Mouse (Mus musculus): Measurements from ENCODE around the gene Zfp472. TPM values are rescaled to one million over a fixed set of nuclear protein-coding genes. Genes with fewer than 3 reads are reported as not detected.
"Not testable (repeated sequence)": the region's sequence is repeated elsewhere in the genome, so short reads cannot be mapped to it uniquely, and the experiment has no call there.

Gene Zfp472
- polyA plus RNA-seq, 1 experiment from 2014 or later = 6.2 TPM

GRCm38 (mm10) chr17:33008337-33008736 is 42.7 kb downstream of the Zfp472 start:
- WGBS = 42% methylated on average over 9 of the region's 9 CpGs
- H3K9ac ChIP-seq = no peak overlapping the region
- H3K27me3 ChIP-seq (replicated peaks) = no peaks in the 10 kb centered on the region
- H3K4me3 ChIP-seq = no peak overlapping the region
- ATAC-seq (ENCODE audit: insufficient number of reproducible peaks, low FRiP score) = no peak
- H3K36me3 ChIP-seq = peaks cover 23% of the 10 kb centered on the region
- no peaks in the 10 kb centered on the region for H3K4me1 ChIP-seq (replicated peaks)
- H3K9me3 ChIP-seq (replicated peaks) = peaks cover 14% of the 10 kb centered on the region
- H3K4me2 ChIP-seq = no peak overlapping the region
- H3K27ac ChIP-seq (ENCODE audit: poor library complexity, severe bottlenecking) = no peak overlapping the region

GRCm38 (mm10) chr17:33020434-33020833 is 54.8 kb downstream of the Zfp472 start:
- not testable (repeated sequence) for H3K4me2 ChIP-seq; H3K4me1 ChIP-seq (replicated peaks); ATAC-seq (ENCODE audit: insufficient number of reproducible peaks, low FRiP score); H3K9ac ChIP-seq; H3K27ac ChIP-seq (ENCODE audit: poor library complexity, severe bottlenecking); H3K4me3 ChIP-seq; H3K27me3 ChIP-seq (replicated peaks)
- Histone ChIP-seq H3K9me3 (replicated peaks) (peaks cover 53% of the 10 kb centered on the region), H3K36me3 (peaks cover 72% of the 10 kb centered on the region)

Other genes starting within 250 kb of the Zfp472 start
- gene Zfp871, start 177.5 kb upstream of the Zfp472 start, polyA plus RNA-seq (2016; fragmentation: Nextera tagmentation; extraction: Ambion mirVana) = 27.6 and 28.5 TPM in 2 replicates
- gene Zfp811, start 155.9 kb upstream of the Zfp472 start, polyA plus RNA-seq (2016; fragmentation: Nextera tagmentation; extraction: Ambion mirVana) = 0.96 and 1.7 TPM in 2 replicates
- gene Zfp799, start 135.6 kb upstream of the Zfp472 start, polyA plus RNA-seq (2016; fragmentation: Nextera tagmentation; extraction: Ambion mirVana) = 8.7 and 8.8 TPM in 2 replicates
- gene Zfp870, start 74.2 kb upstream of the Zfp472 start, polyA plus RNA-seq (2016; fragmentation: Nextera tagmentation; extraction: Ambion mirVana) = 5.3 and 6.2 TPM in 2 replicates
- gene Cyp4f14, start 48.5 kb upstream of the Zfp472 start, polyA plus RNA-seq (2016; fragmentation: Nextera tagmentation; extraction: Ambion mirVana) = not detected in 2 replicates
- gene Cyp4f13, start 18.4 kb upstream of the Zfp472 start, polyA plus RNA-seq (2016; fragmentation: Nextera tagmentation; extraction: Ambion mirVana) = 9.7 and 10.9 TPM in 2 replicates
- 6.7 and 8.0 TPM in 2 replicates for gene Zfp952, start 27.3 kb downstream of the Zfp472 start, polyA plus RNA-seq (2016; fragmentation: Nextera tagmentation; extraction: Ambion mirVana)
- 6.5 and 6.7 TPM in 2 replicates for gene Zfp763, start 67.6 kb downstream of the Zfp472 start, polyA plus RNA-seq (2016; fragmentation: Nextera tagmentation; extraction: Ambion mirVana)
- not detected in 2 replicates for gene 4921501E09Rik, start 102.2 kb downstream of the Zfp472 start, polyA plus RNA-seq (2016; fragmentation: Nextera tagmentation; extraction: Ambion mirVana)
- gene Zfp563, start 123.5 kb downstream of the Zfp472 start, polyA plus RNA-seq (2016; fragmentation: Nextera tagmentation; extraction: Ambion mirVana) = 4.4 and 4.7 TPM in 2 replicates
- not detected in 2 replicates for gene Morc2b, start 173.9 kb downstream of the Zfp472 start, polyA plus RNA-seq (2016; fragmentation: Nextera tagmentation; extraction: Ambion mirVana)
- not detected in 2 replicates for gene Olfr55, start 202.6 kb downstream of the Zfp472 start, polyA plus RNA-seq (2016; fragmentation: Nextera tagmentation; extraction: Ambion mirVana)
- not detected in 2 replicates for gene Olfr239, start 225.5 kb downstream of the Zfp472 start, polyA plus RNA-seq (2016; fragmentation: Nextera tagmentation; extraction: Ambion mirVana)